Mouse (Mus musculus): ENCODE data around the gene Gm11172. TPM values are rescaled to one million over a fixed set of nuclear protein-coding genes. Genes with fewer than 3 reads are reported as not detected.
A peak's percentile ranks its signal among the peaks of the same experiment; 100 is the strongest.

Gm11172 gene
- polyA plus RNA-seq, 1 experiment, result not detected

DNA sequence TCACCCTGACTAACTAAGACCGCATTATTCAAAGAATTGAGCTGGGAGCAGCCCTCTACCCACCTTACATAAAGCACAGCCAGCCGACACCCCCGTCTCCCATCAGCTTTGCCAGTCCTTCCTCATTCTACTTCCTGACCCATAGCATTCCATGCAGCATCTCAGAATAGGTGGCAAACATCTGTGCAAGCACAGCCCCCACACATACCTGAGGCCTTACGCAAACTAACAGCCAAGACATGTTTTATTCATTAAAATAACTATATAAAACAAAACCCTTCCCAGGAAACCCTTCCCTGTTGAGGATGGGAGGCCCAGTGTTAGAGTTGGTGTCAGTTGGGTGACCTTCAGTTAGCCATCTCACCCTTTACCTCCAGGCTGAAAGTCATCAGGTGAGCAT, 13.1 kb downstream of the Gm11172 start:
- Histone ChIP-seq H3K4me3 (replicated peaks; ENCODE audit: insufficient read depth, low read depth, low read length) (no peak overlapping the region), H3K27me3 (ENCODE audit: control insufficient read depth, insufficient read depth, low read length) (no peaks in the 10 kb centered on the region), H3K4me1 (ENCODE audit: control insufficient read depth, insufficient read depth, low read length) (no peaks in the 10 kb centered on the region), H3K27ac (ENCODE audit: insufficient read depth, low read length) (no peak overlapping the region)
- 98% methylated on average over 4 of the region's 4 CpGs for WGBS
- no peak for DNase-seq
- TF ChIP-seq CTCF (IDR thresholded peaks at IDR 0.05; ENCODE audit: borderline replicate concordance, insufficient read depth, low read depth, low read length) (no peak), POLR2A (IDR thresholded peaks at IDR 0.05; ENCODE audit: borderline replicate concordance, insufficient read depth, low read length) (no peak)

DNA sequence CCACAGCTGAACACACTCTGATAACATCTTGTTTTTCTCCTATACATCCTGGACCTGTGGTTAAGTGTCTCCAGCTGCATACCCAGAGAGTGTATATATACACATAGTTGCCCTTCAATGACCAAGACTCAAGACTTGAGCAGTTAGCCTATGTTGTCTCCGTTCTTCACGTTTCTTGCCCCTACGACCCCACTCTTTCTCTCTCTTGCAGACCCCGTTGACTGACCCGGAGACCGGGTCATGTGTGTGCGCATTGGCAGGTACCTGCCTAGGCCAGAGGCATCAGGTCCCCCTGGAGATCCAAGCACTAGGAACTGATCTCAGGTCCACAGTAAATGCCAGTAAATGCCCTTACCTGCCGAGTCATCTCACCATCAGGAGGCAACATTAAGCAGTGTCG, 14.6 kb downstream of the Gm11172 start:
- no peak for DNase-seq
- H3K27me3 ChIP-seq (ENCODE audit: control insufficient read depth, insufficient read depth, low read length), result no peaks in the 10 kb centered on the region
- H3K27ac ChIP-seq (ENCODE audit: insufficient read depth, low read length), result no peak overlapping the region
- no peaks in the 10 kb centered on the region for H3K4me1 ChIP-seq (ENCODE audit: control insufficient read depth, insufficient read depth, low read length)
- 94% methylated on average over 9 of the region's 9 CpGs for WGBS
- no peak overlapping the region for H3K4me3 ChIP-seq (replicated peaks; ENCODE audit: insufficient read depth, low read depth, low read length)
- no peak for TF ChIP-seq CTCF (IDR thresholded peaks at IDR 0.05; ENCODE audit: borderline replicate concordance, insufficient read depth, low read depth, low read length)
- TF ChIP-seq POLR2A (IDR thresholded peaks at IDR 0.05; ENCODE audit: borderline replicate concordance, insufficient read depth, low read length), result no peak

DNA sequence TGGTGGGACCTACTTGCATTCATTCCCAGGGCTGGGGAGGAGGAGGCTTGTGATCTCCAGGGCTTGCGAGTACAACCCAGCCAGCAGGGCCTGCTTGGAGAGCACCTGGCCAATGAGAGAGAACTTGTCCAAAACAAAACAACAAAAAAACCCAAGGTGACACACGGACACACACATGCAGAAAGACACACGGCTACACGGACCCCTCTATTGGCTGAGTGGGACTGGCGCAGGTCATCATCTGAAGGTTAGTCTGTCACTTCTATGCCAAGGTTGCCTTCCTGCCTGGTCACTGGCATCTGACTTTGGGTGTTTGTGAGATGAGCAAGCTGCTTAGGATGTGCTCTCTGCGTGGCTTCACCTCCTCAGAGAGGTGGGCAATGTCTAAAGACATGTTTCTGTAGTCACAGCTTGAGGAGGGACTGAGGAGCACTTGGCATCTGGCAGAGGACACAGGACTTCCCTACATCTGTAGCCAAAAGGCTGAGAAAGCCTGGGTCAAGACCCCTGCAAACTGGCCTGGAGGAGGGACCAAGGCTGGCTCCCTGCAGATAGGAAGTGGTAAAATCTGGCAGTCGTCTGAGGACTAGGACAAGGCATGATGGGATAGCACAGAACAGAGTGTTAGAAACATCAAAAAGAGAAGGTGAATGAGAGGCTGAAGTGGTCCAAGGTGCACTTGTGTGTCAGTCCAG, 15.2 kb downstream of the Gm11172 start:
- Histone ChIP-seq H3K27ac (ENCODE audit: insufficient read depth, low read length) (no peak overlapping the region), H3K4me1 (ENCODE audit: control insufficient read depth, insufficient read depth, low read length) (no peaks in the 10 kb centered on the region), H3K27me3 (ENCODE audit: control insufficient read depth, insufficient read depth, low read length) (no peaks in the 10 kb centered on the region), H3K4me3 (replicated peaks; ENCODE audit: insufficient read depth, low read depth, low read length) (no peak overlapping the region)
- TF ChIP-seq CTCF (IDR thresholded peaks at IDR 0.05; ENCODE audit: borderline replicate concordance, insufficient read depth, low read depth, low read length) (no peak), POLR2A (IDR thresholded peaks at IDR 0.05; ENCODE audit: borderline replicate concordance, insufficient read depth, low read length) (no peak)
- DNase-seq, result no peak
- 83% methylated on average over 7 of the region's 7 CpGs for WGBS

DNA sequence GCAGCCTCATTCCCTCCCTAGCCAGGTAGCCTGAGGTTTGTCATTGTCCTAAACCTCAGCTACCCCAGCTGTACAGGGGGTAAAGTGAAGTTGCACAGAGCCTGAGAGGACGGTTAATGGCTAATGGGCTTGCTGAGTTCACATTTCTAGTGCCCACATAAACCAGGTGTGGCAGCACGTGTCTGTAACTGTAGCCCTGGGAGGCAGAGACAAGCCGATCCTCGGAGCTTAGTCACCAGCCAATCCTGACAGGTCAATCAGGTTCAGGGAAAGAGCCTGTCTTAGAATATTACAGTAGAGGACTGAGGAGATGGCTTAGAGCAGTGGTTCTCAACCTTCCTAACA, 15.7 kb downstream of the Gm11172 start:
- 71% methylated on average over 4 of the region's 4 CpGs for WGBS
- no peaks in the 10 kb centered on the region for H3K4me1 ChIP-seq (ENCODE audit: control insufficient read depth, insufficient read depth, low read length)
- no peak for DNase-seq
- H3K27me3 ChIP-seq (ENCODE audit: control insufficient read depth, insufficient read depth, low read length), result no peaks in the 10 kb centered on the region
- no peak overlapping the region for H3K27ac ChIP-seq (ENCODE audit: insufficient read depth, low read length)
- TF ChIP-seq POLR2A (IDR thresholded peaks at IDR 0.05; ENCODE audit: borderline replicate concordance, insufficient read depth, low read length) (no peak), CTCF (IDR thresholded peaks at IDR 0.05; ENCODE audit: borderline replicate concordance, insufficient read depth, low read depth, low read length) (no peak)
- H3K4me3 ChIP-seq (replicated peaks; ENCODE audit: insufficient read depth, low read depth, low read length), result no peak overlapping the region

DNA sequence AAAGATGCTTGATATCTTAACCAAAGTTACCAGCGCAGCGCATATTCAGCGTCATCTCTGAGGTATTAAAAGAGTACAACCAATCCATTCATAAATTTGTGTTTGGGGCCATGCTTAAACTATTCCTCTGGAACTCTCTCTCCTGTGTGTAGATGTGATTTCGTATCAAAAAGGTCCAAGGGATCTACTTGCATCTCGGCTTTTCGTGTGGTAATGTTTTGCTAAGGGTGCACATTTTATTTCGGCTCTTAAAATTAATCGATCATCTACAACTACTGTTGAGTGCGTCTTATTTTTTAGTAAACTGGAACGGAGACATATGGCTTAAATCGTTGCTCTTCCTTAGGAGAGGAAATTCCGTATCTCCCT, 21.8 kb downstream of the Gm11172 start:
- TF ChIP-seq POLR2A (IDR thresholded peaks at IDR 0.05; ENCODE audit: borderline replicate concordance, insufficient read depth, low read length) (no peak), CTCF (IDR thresholded peaks at IDR 0.05; ENCODE audit: borderline replicate concordance, insufficient read depth, low read depth, low read length) (no peak)
- H3K4me3 ChIP-seq (replicated peaks; ENCODE audit: insufficient read depth, low read depth, low read length), result peak overlapping the region; percentile 60
- DNase-seq, result no peak
- no peaks in the 10 kb centered on the region for H3K4me1 ChIP-seq (ENCODE audit: control insufficient read depth, insufficient read depth, low read length)
- under 1% methylated on average over 12 of the region's 12 CpGs for WGBS
- H3K27me3 ChIP-seq (ENCODE audit: control insufficient read depth, insufficient read depth, low read length), result no peaks in the 10 kb centered on the region
- no peak overlapping the region for H3K27ac ChIP-seq (ENCODE audit: insufficient read depth, low read length)

DNA sequence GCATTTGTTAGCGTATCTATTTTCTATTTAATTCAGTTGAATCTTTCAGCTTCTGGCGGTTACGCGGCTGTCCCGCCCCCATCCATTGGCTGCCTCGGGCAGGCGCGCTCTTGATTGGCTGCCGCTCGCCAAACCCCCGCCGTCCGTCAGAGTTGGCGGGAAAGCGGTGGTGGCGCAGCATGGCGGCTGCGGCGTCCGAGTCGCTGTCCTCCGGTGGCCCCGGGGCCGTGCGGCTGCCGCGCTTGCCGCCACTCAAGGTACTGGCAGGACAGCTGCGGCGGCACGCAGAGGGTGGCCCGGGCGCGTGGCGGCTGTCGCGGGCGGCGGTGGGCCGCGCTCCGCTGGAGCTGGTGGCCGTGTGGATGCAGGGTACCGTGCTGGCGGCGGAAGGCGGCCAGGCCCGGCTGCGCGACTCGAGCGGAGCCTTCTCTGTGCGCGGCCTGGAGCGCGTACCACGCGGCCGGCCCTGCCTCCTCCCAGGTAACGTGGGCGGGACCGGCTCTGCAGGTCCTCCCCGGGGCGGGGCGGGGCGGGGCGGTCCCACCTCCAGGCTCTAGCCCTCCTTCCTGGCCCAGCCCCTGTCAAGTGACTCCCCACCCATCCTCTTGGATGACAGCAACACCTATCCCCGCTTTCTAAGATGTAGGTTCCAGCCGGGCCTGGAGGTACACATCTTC, 22.3 kb downstream of the Gm11172 start, which contains the start of gene Rmi2:
Gene Rmi2, plus strand, starts transcription at position 149 of the 677 bp plus-strand sequence.
- peak; percentile 90 to 91 for DNase-seq
- Histone ChIP-seq H3K4me3 (replicated peaks; ENCODE audit: insufficient read depth, low read depth, low read length) (peak within 1 kb of the TSS; percentile 60), H3K27ac (ENCODE audit: insufficient read depth, low read length) (no peak within 1 kb of the TSS), H3K4me1 (ENCODE audit: control insufficient read depth, insufficient read depth, low read length) (no peaks in the 10 kb centered on the region), H3K27me3 (ENCODE audit: control insufficient read depth, insufficient read depth, low read length) (no peaks in the 10 kb centered on the region)
- TF ChIP-seq POLR2A (IDR thresholded peaks at IDR 0.05; ENCODE audit: borderline replicate concordance, insufficient read depth, low read length), result 0 out of 2 replicates have a peak, but pooled peaks have one; percentile 8
- TF ChIP-seq CTCF (IDR thresholded peaks at IDR 0.05; ENCODE audit: borderline replicate concordance, insufficient read depth, low read depth, low read length), result no peak
- under 1% methylated on average over 68 of the region's 69 CpGs for WGBS

DNA sequence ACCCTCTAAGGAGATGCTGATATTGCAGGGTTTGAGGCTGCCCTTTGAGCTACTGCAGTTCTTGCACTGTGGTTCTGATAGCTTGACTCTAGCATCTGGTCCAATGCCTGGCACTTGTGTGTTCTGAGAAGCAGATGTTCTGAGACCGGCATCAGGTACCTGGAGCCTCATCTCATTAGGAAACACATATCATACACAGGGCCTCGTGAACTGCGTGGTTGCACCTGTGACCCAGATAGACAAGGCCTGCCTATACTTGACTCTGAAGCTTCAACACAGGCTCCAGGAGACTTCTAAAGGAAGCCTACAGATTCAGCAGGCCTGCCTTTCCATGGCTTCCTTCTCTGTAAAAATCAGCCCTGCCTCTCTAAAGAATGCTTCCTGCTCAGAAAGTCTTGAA, 23.7 kb downstream of the Gm11172 start:
- DNase-seq, result no peak
- H3K27ac ChIP-seq (ENCODE audit: insufficient read depth, low read length), result no peak overlapping the region
- 99% methylated on average over 3 of the region's 3 CpGs for WGBS
- no peaks in the 10 kb centered on the region for H3K4me1 ChIP-seq (ENCODE audit: control insufficient read depth, insufficient read depth, low read length)
- no peak for TF ChIP-seq POLR2A (IDR thresholded peaks at IDR 0.05; ENCODE audit: borderline replicate concordance, insufficient read depth, low read length)
- no peak for TF ChIP-seq CTCF (IDR thresholded peaks at IDR 0.05; ENCODE audit: borderline replicate concordance, insufficient read depth, low read depth, low read length)
- H3K4me3 ChIP-seq (replicated peaks; ENCODE audit: insufficient read depth, low read depth, low read length), result no peak overlapping the region
- no peaks in the 10 kb centered on the region for H3K27me3 ChIP-seq (ENCODE audit: control insufficient read depth, insufficient read depth, low read length)

DNA sequence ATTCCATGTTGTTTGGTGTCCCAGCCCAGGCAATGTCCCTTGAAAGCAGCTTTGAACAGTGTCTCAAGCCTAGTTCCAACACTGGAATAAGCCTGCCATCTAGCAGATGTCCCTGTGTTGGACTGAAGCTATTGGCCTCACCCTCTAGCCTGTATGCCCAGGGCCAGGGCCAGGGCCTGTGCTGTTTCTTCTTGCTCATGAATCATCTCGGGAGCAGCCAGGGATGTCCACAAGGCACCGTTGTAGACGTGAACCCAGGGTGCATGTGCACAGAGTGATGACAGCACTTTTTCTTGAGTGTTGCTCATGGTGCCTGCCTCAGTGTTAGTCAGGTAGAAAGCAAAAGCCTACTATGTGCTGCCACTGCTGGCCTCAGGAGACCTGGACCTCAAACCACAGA, 24.5 kb downstream of the Gm11172 start:
- no peak for TF ChIP-seq CTCF (IDR thresholded peaks at IDR 0.05; ENCODE audit: borderline replicate concordance, insufficient read depth, low read depth, low read length)
- TF ChIP-seq POLR2A (IDR thresholded peaks at IDR 0.05; ENCODE audit: borderline replicate concordance, insufficient read depth, low read length), result no peak
- Histone ChIP-seq H3K4me3 (replicated peaks; ENCODE audit: insufficient read depth, low read depth, low read length) (no peak overlapping the region), H3K27me3 (ENCODE audit: control insufficient read depth, insufficient read depth, low read length) (no peaks in the 10 kb centered on the region), H3K4me1 (ENCODE audit: control insufficient read depth, insufficient read depth, low read length) (peaks cover 2% of the 10 kb centered on the region; the same call in 1 of the 2 replicates), H3K27ac (ENCODE audit: insufficient read depth, low read length) (no peak overlapping the region)
- 79% methylated on average over 3 of the region's 3 CpGs for WGBS
- no peak for DNase-seq

Measured in cerebellum, adult 2 months (tissue).